Mouse (Mus musculus) activated CD4-positive, CD25-positive, alpha-beta regulatory T cell (primary cell): ENCODE results near the gene Adcyap1. TPM values are rescaled to one million over a fixed set of nuclear protein-coding genes. Genes with fewer than 3 reads are reported as not detected.

ENCODE experiments used
- polyA plus RNA-seq, 2 experiments: library from polyadenylated mRNA; unstranded; fragments of 100-300 nt; shearing (Covaris generic); gene quantifications; one replicate each; pipeline ENCODE4 v1.2.1; 2017

Gene Adcyap1
- polyA plus RNA-seq = under 1 TPM in 1 of 2 experiments, not detected in 1; 0.41 TPM

DNA sequence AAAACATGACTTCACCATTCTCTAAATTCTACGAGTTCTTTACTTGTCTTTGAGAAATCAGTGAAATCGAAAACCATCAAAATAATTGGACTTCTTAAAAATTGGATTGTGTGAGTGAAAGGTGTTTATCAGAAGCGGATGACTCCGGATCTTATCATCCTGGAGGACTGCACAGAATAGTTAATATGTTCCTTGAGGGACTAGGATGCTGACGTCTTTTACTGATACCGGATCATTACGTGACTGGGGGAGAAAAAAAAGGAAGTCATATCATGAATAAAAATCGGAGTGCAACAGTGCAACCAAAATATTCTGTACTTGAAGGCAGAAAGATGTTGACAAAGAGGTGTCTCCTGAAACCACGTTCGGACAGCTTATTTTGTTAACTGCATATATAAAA lies at the start of gene Adcyap1:
Adcyap1 (plus strand) TSS at position 301 of the 400 bp plus-strand sequence.

